8 mouse cellular contexts compared by ENCODE assay signal in genomic region chr1:161876553-161877447, GRCm38 (mm10). TPM values are rescaled to one million over a fixed set of nuclear protein-coding genes. Genes with fewer than 3 reads are reported as not detected.
A peak's percentile ranks its signal among the peaks of the same experiment; 100 is the strongest.
DNase-seq lines count a peak whose midpoint lies in the region; ATAC-seq lines count a peak whose summit lies in the region.

Gene Suco (minus strand): TSS chr1:161876682.

- peak; percentile 98 for DNase-seq in c-Kit-negative CD71-positive TER-119-positive erythroid progenitor cells, embryonic 14.5 days (ENCODE audit: low read depth, low spot score)
- DNase-seq in fibroblast of lung, adult 2 months (ENCODE audit: low read depth): peak; percentile 99
- peak; percentile 100 for DNase-seq in kidney, postnatal 14 days
- peak; percentile 100 for DNase-seq in liver, embryonic 13.5 days
- peak; percentile 99 for DNase-seq in neural tube, embryonic 10.5 days (ENCODE audit: extremely low spot score, low spot score)

- H3K9me3 ChIP-seq in heart, embryonic 14.5 days (ENCODE audit: control insufficient read depth, low read length): no peaks in the 10 kb centered on the region
- H3K9me3 ChIP-seq in liver, embryonic 13.5 days (replicated peaks): no peaks in the 10 kb centered on the region
- H3K9me3 ChIP-seq in stomach, embryonic 16.5 days (replicated peaks; ENCODE audit: control insufficient read depth, low read length): no peaks in the 10 kb centered on the region

- H3K9ac ChIP-seq in heart, embryonic 14.5 days (ENCODE audit: low read length): peak within 1 kb of the TSS; percentile 94
- H3K9ac ChIP-seq in liver, embryonic 13.5 days: peak within 1 kb of the TSS; percentile 99
- H3K9ac ChIP-seq in stomach, embryonic 16.5 days (ENCODE audit: low read length): peak within 1 kb of the TSS; percentile 89

- no peaks in the 10 kb centered on the region for H3K36me3 ChIP-seq in heart, embryonic 14.5 days (ENCODE audit: control insufficient read depth, insufficient read depth, low read length)
- no peaks in the 10 kb centered on the region; the same call in 1 of the 2 replicates for H3K36me3 ChIP-seq in liver, embryonic 13.5 days
- no peaks in the 10 kb centered on the region for H3K36me3 ChIP-seq in stomach, embryonic 16.5 days (ENCODE audit: control insufficient read depth, insufficient read depth, low read length)

- peak within 1 kb of the TSS; percentile 82 to 89 for H3K4me3 ChIP-seq in heart, embryonic 14.5 days (ENCODE audit: control insufficient read depth in 1 of 2, insufficient read depth in 1 of 2, low read depth in 1 of 2, low read length in 2 of 2)
- peak within 1 kb of the TSS; percentile 98 for H3K4me3 ChIP-seq in liver, embryonic 13.5 days (replicated peaks)
- peak within 1 kb of the TSS; percentile 90 for H3K4me3 ChIP-seq in stomach, embryonic 16.5 days (replicated peaks; ENCODE audit: low read length)

- H3K4me2 ChIP-seq in heart, embryonic 14.5 days (ENCODE audit: low read length): peak within 1 kb of the TSS; percentile 82
- H3K4me2 ChIP-seq in liver, embryonic 13.5 days: peak within 1 kb of the TSS; percentile 77
- peak within 1 kb of the TSS; percentile 83 for H3K4me2 ChIP-seq in stomach, embryonic 16.5 days (ENCODE audit: low read depth, low read length)

- no peaks in the 10 kb centered on the region for H3K27me3 ChIP-seq in heart, embryonic 14.5 days (ENCODE audit: control insufficient read depth, insufficient read depth, low read length)
- no peaks in the 10 kb centered on the region for H3K27me3 ChIP-seq in liver, embryonic 13.5 days
- H3K27me3 ChIP-seq in stomach, embryonic 16.5 days (ENCODE audit: control insufficient read depth, insufficient read depth, low read length): no peaks in the 10 kb centered on the region

- peak; percentile 86 for ATAC-seq in CD4-positive, CD25-positive, alpha-beta regulatory T cell, adult 4 months
- ATAC-seq in heart, embryonic 14.5 days (ENCODE audit: insufficient number of reproducible peaks, insufficient read depth, low FRiP score, low read depth): peak; percentile 98
- peak; percentile 96 for ATAC-seq in liver, embryonic 13.5 days (ENCODE audit: low read depth)
- peak; percentile 98 for ATAC-seq in stomach, embryonic 16.5 days (ENCODE audit: insufficient read depth, low FRiP score)

- WGBS in heart, embryonic 14.5 days: under 1% methylated on average over 55 of the region's 74 CpGs
- 0% methylated on average over 61 of the region's 74 CpGs for WGBS in liver, embryonic 13.5 days (ENCODE audit: insufficient replicate concordance)
- under 1% methylated on average over 72 of the region's 74 CpGs for WGBS in stomach, embryonic 16.5 days

- H3K4me1 ChIP-seq in heart, embryonic 14.5 days (ENCODE audit: control insufficient read depth in 2 of 2, insufficient read depth in 2 of 2, low read length in 2 of 2): peaks cover 5 to 13% of the 10 kb centered on the region in 2 experiments; a peak in 3 of 4 replicates
- peaks cover 35% of the 10 kb centered on the region for H3K4me1 ChIP-seq in liver, embryonic 13.5 days (replicated peaks)
- peaks cover 14% of the 10 kb centered on the region; the same call in 1 of the 2 replicates for H3K4me1 ChIP-seq in stomach, embryonic 16.5 days (ENCODE audit: control insufficient read depth, insufficient read depth, low read length)

- H3K27ac ChIP-seq in heart, embryonic 14.5 days (replicated peaks in 1 of 2; ENCODE audit: control insufficient read depth in 1 of 2, insufficient read depth in 1 of 2, low read depth in 2 of 2, low read length in 2 of 2): peak within 1 kb of the TSS; percentile 98
- peak within 1 kb of the TSS; percentile 100 for H3K27ac ChIP-seq in liver, embryonic 13.5 days
- peak within 1 kb of the TSS; percentile 98 for H3K27ac ChIP-seq in stomach, embryonic 16.5 days (ENCODE audit: low read length)

RNA-seq across cellular contexts. Expression of gene Suco, which starts in this region (rescaled TPM):
- 10 to 100 TPM; 24.8 to 31.1 TPM for polyA plus RNA-seq in CD4-positive, CD25-positive, alpha-beta regulatory T cell, adult 4 months (2017; shearing (Covaris generic))
- 15.5 and 19.2 TPM in 2 replicates for polyA plus RNA-seq in heart, embryonic 14.5 days (2014; fragmentation: Nextera tagmentation; extraction: Ambion mirVana)
- 10.7 and 12.2 TPM in 2 replicates for polyA plus RNA-seq in liver, embryonic 13.5 days (2015; fragmentation: Nextera tagmentation; extraction: Ambion mirVana)
- polyA plus RNA-seq in stomach, embryonic 16.5 days (2015; fragmentation: Nextera tagmentation; extraction: Ambion mirVana): 17.2 and 26.6 TPM in 2 replicates

Comparison
In these comparisons a context has a peak if more than half of its experiments do, and no peak if none do; other contexts are left out.
1. Peak in every context shown above with its lines: DNase-seq, ATAC-seq, H3K4me3 ChIP-seq and H3K27ac ChIP-seq.